Mouse (Mus musculus) heart, postnatal 36 days (tissue): ENCODE data around the gene Socs3. TPM values are rescaled to one million over a fixed set of nuclear protein-coding genes. Genes with fewer than 3 reads are reported as not detected.

Experiments
- DNase-seq, 2 experiments: peaks; one replicate each; pipeline ENCODE4 v3.0.0; 2021 to 2022
- intact Hi-C: fragments of 180-260 bp; cut with DNase I; formaldehyde crosslinking; loops from one replicate; pipeline ENCODE4 v1.15.1; 2025
- microRNA-seq, 2 experiments: library from miRNA; unstranded; fragments of <30 nt; microRNA quantifications; one replicate each; pipeline ENCODE4 v1.2.0; 2021; ENCODE audit warnings: borderline number of aligned reads in 2 of 2
- total RNA-seq, 2 experiments: library from RNA; stranded (reverse); gene quantifications; 2 replicates each; pipeline ENCODE4 v1.2.3; 2021

The Socs3 gene
- total RNA-seq, 2 experiments from 2014 or later, result 3.4 to 3.8 TPM

DNA sequence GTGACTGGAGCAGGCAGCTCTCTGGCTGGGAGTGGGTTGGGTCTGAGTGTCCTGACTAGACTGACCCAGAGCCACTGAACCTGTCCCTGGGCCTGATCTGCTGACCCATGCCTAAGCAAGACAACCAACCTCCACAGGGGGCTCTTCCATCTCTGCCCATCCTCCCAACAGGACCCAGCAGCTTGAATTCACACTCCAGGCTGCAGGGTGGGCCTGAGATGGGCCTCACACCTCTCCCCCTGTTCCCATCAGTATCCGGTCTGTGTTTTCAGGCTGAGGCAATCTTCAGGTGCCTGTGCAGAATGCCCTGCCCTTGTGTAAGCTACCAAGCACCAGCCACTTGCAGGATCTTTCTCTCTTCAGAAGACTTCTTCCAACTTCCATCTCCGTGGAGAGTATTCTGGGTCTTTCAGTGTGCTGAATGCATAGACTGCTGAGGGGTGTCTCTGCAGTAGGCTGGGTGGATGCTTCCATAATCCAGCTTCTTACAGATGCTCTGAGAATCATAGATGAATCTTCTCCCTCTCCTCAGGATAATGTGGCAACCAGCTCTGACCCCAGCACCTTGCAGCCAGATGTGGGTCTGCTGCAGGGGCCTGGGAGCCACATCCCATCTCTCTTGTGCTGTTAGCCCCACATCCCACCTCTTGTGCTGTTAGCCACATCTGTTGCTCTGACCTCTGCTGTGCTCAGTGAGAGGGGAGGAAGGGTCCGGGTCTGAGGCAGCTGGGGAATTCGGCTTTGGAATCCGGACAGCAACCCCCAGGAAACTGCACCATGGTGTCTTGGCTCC is 35.1 kb downstream of the Socs3 start:
- DNase-seq, result no peak

DNA sequence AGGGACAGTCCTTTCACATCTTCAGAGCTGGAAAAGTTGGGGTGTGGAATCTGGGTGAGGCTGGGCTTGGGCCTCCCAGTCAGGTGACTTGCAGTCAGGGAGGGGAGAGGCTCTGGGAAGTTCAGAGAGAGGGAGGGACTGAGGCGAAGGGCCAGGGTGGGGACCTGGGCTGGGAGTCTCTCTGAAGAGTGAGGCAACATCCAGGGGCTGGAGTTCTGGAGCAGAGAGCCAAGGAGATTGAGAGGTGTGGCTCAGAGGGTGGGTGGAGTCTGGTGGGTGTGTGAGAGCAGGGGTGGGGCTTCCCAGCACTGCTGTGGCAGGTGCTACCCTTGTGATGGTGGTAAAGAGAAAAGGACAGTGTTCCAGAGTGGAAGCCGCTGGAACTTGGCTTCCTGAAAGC is 35.7 kb downstream of the Socs3 start:
- intact Hi-C loops, result no loop called here
- peak; percentile 51 to 65 for DNase-seq

More for the DNA sequence above, 35.1 kb downstream of the Socs3 start:
- intact Hi-C loops, result loop anchor here (1.0 kb wide), 1 partner anchor 29 kb away; no protein-coding TSS in a partner anchor

DNA sequence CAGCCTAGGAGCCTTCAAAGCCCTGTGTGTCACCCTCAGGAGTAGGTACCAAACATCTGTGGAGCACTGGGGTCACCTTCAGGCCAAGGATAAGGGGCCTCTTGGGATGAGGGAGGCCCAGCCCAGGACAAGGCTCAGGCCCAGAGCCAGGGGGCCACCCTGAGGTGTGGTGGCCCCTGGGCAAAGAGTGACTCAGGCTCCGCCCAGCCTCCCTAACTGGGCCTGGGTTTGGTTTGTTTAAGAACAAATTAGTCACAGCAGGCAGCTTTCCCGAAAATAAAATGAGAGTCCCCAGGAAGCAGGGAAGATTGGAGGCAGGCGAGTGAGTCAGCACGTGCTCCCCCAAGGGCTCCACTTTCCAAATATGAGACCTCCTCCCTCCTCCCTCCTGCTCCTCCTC is 37.7 kb downstream of the Socs3 start:
- intact Hi-C loops, result loop anchor here (2.0 kb wide), 1 partner anchor 37 kb away; no protein-coding TSS in a partner anchor
- peak; percentile 49 to 67 for DNase-seq

DNA sequence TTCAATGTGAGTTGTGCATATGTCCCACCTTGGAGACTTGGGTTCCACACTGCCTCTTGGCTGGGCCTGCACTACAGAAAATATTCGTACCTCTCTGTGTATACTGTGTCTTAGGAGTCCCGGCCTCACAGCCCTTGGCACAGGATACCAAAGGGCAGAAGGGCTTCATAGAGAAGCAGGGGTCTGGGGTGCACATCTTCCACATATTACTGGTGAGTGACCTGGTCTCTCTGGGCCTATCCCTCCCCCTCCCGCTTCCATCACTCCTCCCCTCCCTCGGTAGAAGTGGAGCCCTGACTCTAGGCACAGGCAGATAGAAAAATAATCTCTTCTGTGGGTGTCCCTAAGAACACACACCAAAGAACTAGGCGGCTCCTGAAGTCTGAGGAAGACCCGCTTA is 38.3 kb downstream of the Socs3 start:
- intact Hi-C loops, result no loop called here
- DNase-seq, result no peak

DNA sequence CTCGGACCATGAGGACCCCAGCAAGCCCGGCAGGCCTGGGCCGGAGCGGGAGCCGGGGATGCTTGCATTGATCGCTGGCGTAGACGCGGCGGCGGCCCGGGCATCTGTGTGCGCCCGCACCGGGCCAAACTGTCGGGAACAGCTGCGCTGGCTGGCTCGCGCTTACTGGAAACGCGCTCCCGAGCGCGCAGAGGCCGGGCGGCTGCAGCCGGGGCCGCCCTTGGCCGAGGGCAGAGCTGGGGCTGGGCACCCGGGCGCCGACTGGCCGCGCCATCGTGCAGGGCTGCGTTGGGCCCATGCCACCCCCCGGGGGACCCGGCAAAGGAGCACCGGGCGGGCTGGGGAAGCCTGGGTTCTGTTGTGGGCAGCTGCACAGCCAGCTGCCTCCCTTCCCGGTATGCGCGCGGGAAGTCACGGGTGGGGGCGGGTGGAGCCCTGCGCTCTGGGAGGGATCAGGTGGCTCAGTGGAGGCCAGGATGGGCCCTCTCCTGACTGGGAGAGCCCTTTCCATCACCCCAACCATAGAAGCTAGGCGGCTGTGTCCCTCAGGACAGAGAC is 39.0 kb downstream of the Socs3 start:
- intact Hi-C loops, result no loop called here
- peak; percentile 63 to 75 for DNase-seq

DNA sequence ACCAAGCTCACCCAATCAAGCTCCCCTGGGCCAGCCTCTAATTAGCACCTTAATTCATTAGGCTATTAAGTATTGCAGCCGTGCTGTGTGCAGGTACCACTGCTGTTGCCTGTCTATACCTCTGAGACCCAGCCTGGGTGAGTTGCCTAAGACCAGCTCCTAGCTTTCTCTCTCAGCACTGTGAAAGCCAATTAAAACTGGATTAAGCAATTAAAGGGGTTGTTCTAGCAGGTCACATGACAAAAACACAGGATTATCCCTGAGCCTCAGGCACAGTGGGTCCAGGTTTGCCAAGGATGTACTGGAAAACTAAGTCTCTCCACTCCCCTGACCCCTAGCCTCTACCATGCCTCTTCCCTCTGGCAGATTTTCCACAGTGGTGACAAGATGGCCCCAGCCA is 44.3 kb downstream of the Socs3 start:
- DNase-seq, result no peak
- intact Hi-C loops, result no loop called here

DNA sequence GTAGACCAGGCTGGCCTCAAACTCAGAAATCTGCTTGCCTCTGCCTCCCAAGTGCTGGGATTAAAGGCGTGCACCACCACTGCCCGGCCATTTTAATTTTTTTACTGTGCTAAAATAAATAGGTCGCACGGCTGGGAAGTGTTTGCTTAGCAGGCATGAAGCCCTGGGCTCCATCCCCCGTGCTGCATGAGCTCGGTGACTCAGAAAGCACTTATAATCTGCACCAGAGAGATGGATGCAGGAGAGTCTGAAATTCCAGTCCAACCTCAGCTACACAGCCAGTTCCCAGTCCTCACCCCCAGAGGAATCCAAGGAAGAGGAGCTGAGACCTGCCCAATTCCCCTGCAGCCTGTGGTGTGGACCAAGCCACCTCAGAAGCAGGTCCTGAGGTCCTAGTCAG is 45.4 kb downstream of the Socs3 start:
- intact Hi-C loops, result no loop called here
- no peak for DNase-seq

DNA sequence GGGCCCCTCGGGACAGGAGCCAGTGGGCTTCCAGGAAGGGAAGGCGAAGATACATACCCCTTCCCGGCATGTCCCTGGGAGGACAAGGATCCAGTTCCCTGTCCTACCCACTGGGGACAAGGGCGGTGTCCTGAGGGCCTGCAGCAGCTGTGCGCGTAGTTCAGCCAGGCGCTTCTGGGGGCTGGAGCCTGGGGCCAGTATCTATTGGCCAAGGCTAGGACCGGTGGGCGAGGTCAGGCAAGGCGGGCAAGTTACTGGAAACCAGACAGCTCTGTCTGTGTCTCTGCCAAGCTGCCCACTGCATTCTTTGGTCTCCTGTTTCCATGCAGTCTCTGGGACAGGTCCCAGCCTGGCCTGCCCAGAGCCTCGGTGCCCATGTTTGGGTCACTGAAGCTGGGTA is 46.6 kb downstream of the Socs3 start:
- DNase-seq, result no peak
- intact Hi-C loops, result no loop called here

DNA sequence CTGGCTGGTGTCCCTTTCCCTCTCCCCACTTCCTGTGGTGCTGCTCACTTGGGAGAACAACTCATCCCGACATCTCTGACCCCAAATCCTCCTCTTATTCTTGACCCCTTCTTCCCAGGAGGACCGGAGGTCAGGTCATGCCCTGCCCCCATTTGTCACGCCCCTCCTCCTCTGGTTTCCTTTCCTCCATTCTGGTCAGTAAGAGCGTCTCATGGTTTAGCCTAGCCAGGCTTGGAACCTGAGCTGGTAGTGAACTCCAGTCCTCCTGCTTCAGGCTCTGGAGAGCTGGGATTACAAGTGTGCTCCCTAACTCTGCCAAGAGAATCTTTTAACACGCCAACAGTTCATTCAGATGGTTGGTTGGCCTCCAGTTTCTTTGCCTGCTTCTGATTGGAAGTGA is 50.6 kb downstream of the Socs3 start:
- DNase-seq, result peak in 1 of 2 experiments; percentile 18
- intact Hi-C loops, result no loop called here

DNA sequence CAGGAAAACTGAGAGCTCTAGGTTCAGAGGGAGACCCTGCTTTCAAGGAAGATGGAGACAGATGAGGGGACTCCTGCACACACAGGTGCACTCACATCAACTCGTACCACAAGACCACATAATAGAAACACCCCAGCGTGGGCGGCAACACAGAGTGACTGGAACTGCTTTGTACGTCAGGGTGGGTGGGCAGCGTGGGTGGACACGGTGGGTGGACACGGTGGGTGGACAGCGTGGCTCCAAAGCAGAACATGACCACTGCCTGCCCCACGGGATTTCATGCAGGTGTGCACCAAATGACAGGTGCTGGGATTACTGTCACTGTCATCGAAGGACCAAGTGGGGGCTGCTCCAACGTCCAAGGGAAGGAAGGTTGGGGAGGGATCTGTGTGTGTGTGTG is 51.3 kb downstream of the Socs3 start:
- DNase-seq, result no peak
- intact Hi-C loops, result no loop called here

Small RNAs within 50 kb of the gene (microRNA-seq; reads per million reads assigned to microRNA genes)
- gene Mir6933, result 0 to 0.67 reads per million in 2 experiments

Other genes with a start within 250 kb of the Socs3 start
- gene Tmc8, start 188.0 kb downstream of the Socs3 start, total RNA-seq, result 1 to 10 TPM; 4.0 to 4.1 TPM
- gene Tmc6, start 187.8 kb downstream of the Socs3 start, total RNA-seq, result 10 to 100 TPM; 11.2 to 18.4 TPM
- gene 6030468B19Rik, start 172.4 kb downstream of the Socs3 start, total RNA-seq, result not detected
- gene Gm20708, start 160.4 kb downstream of the Socs3 start, total RNA-seq, result 1 to 10 TPM in 1 of 2 experiments, not detected in 1; 1.1 TPM
- gene Syngr2, start 160.4 kb downstream of the Socs3 start, total RNA-seq, result 100 to 1,000 TPM; 109 to 119 TPM
- gene Afmid, start 144.1 kb downstream of the Socs3 start, total RNA-seq, result 1 to 10 TPM; 3.1 TPM
- 1 to 10 TPM; 2.0 to 3.0 TPM for gene Tk1, start 144.0 kb downstream of the Socs3 start, total RNA-seq
- gene Birc5, start 120.8 kb downstream of the Socs3 start, total RNA-seq, result 1 to 10 TPM in 1 of 2 experiments, under 1 TPM in 1; 0.80 to 1.1 TPM
- not detected for gene Tmem235, start 109.3 kb downstream of the Socs3 start, total RNA-seq
- 1 to 10 TPM; 6.9 to 8.2 TPM for gene Tha1, start 96.6 kb downstream of the Socs3 start, total RNA-seq
- 10 to 100 TPM; 17.8 to 20.0 TPM for gene Pgs1, start 16.2 kb upstream of the Socs3 start, total RNA-seq
- gene Dnah17, start 160.6 kb upstream of the Socs3 start, total RNA-seq, result under 1 TPM; 0.06 to 0.14 TPM